Mouse (Mus musculus) ES-E14 (cell line): ENCODE results near the gene Pkp1. TPM values are rescaled to one million over a fixed set of nuclear protein-coding genes. Genes with fewer than 3 reads are reported as not detected.

Source experiments
- DNase-seq: peaks from one replicate; pipeline ENCODE4 v3.0.0-alpha.2; 2013; ENCODE audit warnings: low read depth, low spot score
- H3K27ac ChIP-seq: 2 replicates; pipeline ENCODE4 v1.5.1; 2012; ENCODE audit warnings: low read depth, mild to moderate bottlenecking, low read length, moderate library complexity, mixed read lengths; ENCODE audit not compliant: poor library complexity, insufficient read depth, severe bottlenecking
- H3K36me3 ChIP-seq: 2 replicates; pipeline ENCODE4 v1.6.1; 2012; ENCODE audit warnings: mild to moderate bottlenecking, low read length, moderate library complexity, mixed read lengths; ENCODE audit not compliant: control insufficient read depth, poor library complexity, insufficient read depth, severe bottlenecking
- H3K4me1 ChIP-seq, 2 experiments: fragments of 150-350 bp in 1 of 2; sonication (generic) in 1 of 2; 2 replicates each; pipeline ENCODE4 v1.6.1; 2012; ENCODE audit warnings: low read length in 2 of 2, mild to moderate bottlenecking in 1 of 2, mixed read lengths in 1 of 2; ENCODE audit not compliant: control insufficient read depth in 2 of 2, insufficient read depth in 2 of 2, poor library complexity in 1 of 2
- H3K4me3 ChIP-seq, 2 experiments: fragments of 150-350 bp in 1 of 2; sonication (generic) in 1 of 2; 2 replicates each; pipeline ENCODE4 v1.5.1; 2012; ENCODE audit warnings: low read length in 2 of 2, low read depth in 1 of 2, mild to moderate bottlenecking in 1 of 2, mixed read lengths in 1 of 2; ENCODE audit not compliant: insufficient read depth in 1 of 2, poor library complexity in 1 of 2, severe bottlenecking in 1 of 2
- H3K9ac ChIP-seq: 2 replicates; pipeline ENCODE4 v1.6.1; 2012; ENCODE audit warnings: low read depth, mild to moderate bottlenecking, low read length, mixed read lengths; ENCODE audit not compliant: poor library complexity, insufficient read depth, severe bottlenecking
- H3K9me3 ChIP-seq: fragments of 150-350 bp; sonication (generic); 2 replicates; pipeline ENCODE4 v1.6.1; 2012; ENCODE audit warnings: low read depth, mild to moderate bottlenecking, low read length; ENCODE audit not compliant: control insufficient read depth, insufficient read depth
- CHD2 ChIP-seq: IDR thresholded peaks from 2 replicates; pipeline ENCODE4 v1.6.1; 2014; ENCODE audit warnings: mild to moderate bottlenecking, low read depth, low read length, inconsistent platforms
- HCFC1 ChIP-seq: IDR thresholded peaks from 2 replicates; pipeline ENCODE4 v1.6.1; 2012; ENCODE audit warnings: low read length, inconsistent platforms, borderline replicate concordance; ENCODE audit not compliant: insufficient read depth
- MAFK ChIP-seq: IDR thresholded peaks from 2 replicates; pipeline ENCODE4 v1.6.1; 2014; ENCODE audit warnings: mild to moderate bottlenecking, low read depth, low read length, inconsistent platforms; ENCODE audit not compliant: insufficient read depth
- ZC3H11A ChIP-seq: IDR thresholded peaks from 2 replicates; pipeline ENCODE4 v1.6.1; 2012; ENCODE audit warnings: low read depth, mild to moderate bottlenecking, inconsistent platforms, low read length, borderline replicate concordance
- ZNF384 ChIP-seq: IDR thresholded peaks from 2 replicates; pipeline ENCODE4 v1.6.1; 2012; ENCODE audit warnings: low read depth, low read length, inconsistent platforms
- in situ Hi-C, 2 experiments: fragments of 600-800 bp; cut with MboI; formaldehyde crosslinking; loops; one replicate each; pipeline ENCODE4 v1.15.1; 2025; ENCODE audit warnings: low sequenced_read_pairs in 2 of 2, inconsistent platforms in 1 of 2; ENCODE audit not compliant: unreplicated experiment in 2 of 2
- total RNA-seq: library from RNA; depleted of rRNA; stranded (reverse); fragments of 300-350 nt; gene quantifications from 2 replicates; pipeline ENCODE4 v1.2.3, GENCODE M21; 2012

Pkp1 gene
- total RNA-seq, 1 experiment: 0.09 TPM

- H3K4me1 ChIP-seq: no peaks in the 10 kb centered on the region
- H3K36me3 ChIP-seq: no peaks in the 10 kb centered on the region
- no peaks in the 10 kb centered on the region for H3K9me3 ChIP-seq
- in situ Hi-C loops: no loop called here
- H3K27ac ChIP-seq: no peak overlapping the region
- DNase-seq: no peak
- H3K9ac ChIP-seq: no peak overlapping the region
- H3K4me3 ChIP-seq: no peak overlapping the region
- no peak for TF ChIP-seq ZC3H11A
- no peak for TF ChIP-seq CHD2
- TF ChIP-seq ZNF384: no peak
- no peak for TF ChIP-seq HCFC1
- no peak for TF ChIP-seq MAFK
Observed at GRCm38 (mm10) chr1:135943713-135944112, 24.7 kb upstream of the Pkp1 start.

GRCm38 (mm10) chr1:135942116-135942515, 23.1 kb upstream of the Pkp1 start:
- Histone ChIP-seq H3K9me3 (no peaks in the 10 kb centered on the region), H3K27ac (no peak overlapping the region), H3K9ac (no peak overlapping the region), H3K4me3 (no peak overlapping the region), H3K36me3 (no peaks in the 10 kb centered on the region), H3K4me1 (no peaks in the 10 kb centered on the region)
- in situ Hi-C loops: no loop called here
- TF ChIP-seq CHD2 (no peak), ZNF384 (no peak), HCFC1 (no peak), ZC3H11A (no peak), MAFK (no peak)
- no peak for DNase-seq

GRCm38 (mm10) chr1:135941259-135942006, 22.4 kb upstream of the Pkp1 start:
- no peak for DNase-seq
- no peaks in the 10 kb centered on the region for H3K4me1 ChIP-seq
- no peaks in the 10 kb centered on the region for H3K36me3 ChIP-seq
- H3K4me3 ChIP-seq: no peak overlapping the region
- no peaks in the 10 kb centered on the region for H3K9me3 ChIP-seq
- TF ChIP-seq ZNF384 (no peak), HCFC1 (no peak), MAFK (no peak), ZC3H11A (no peak), CHD2 (no peak)
- in situ Hi-C loops: no loop called here
- no peak overlapping the region for H3K27ac ChIP-seq
- no peak overlapping the region for H3K9ac ChIP-seq

GRCm38 (mm10) chr1:135936091-135936490, 17.1 kb upstream of the Pkp1 start:
- H3K36me3 ChIP-seq: no peaks in the 10 kb centered on the region
- no peak overlapping the region for H3K9ac ChIP-seq
- no peak overlapping the region for H3K4me3 ChIP-seq
- H3K9me3 ChIP-seq: no peaks in the 10 kb centered on the region
- no peak for TF ChIP-seq HCFC1
- TF ChIP-seq MAFK: no peak
- TF ChIP-seq ZNF384: no peak
- TF ChIP-seq ZC3H11A: no peak
- no peak for TF ChIP-seq CHD2
- H3K27ac ChIP-seq: no peak overlapping the region
- in situ Hi-C loops: no loop called here
- peaks cover 2 to 8% of the 10 kb centered on the region in 2 experiments; a peak in 2 of 4 replicates for H3K4me1 ChIP-seq
- no peak for DNase-seq
